Mouse (Mus musculus) MEL (cell line): ENCODE data around the gene Sh3yl1. TPM values are rescaled to one million over a fixed set of nuclear protein-coding genes. Genes with fewer than 3 reads are reported as not detected.

Experiments used
- DNase-seq: peaks from one replicate; pipeline ENCODE4 v3.0.0; 2011; ENCODE audit warnings: low read depth, low spot score
- H3K27ac ChIP-seq: 2 replicates; pipeline ENCODE4 v1.5.1; 2012; ENCODE audit warnings: low read depth, mild to moderate bottlenecking, control low read depth, low read length, moderate library complexity; ENCODE audit not compliant: control insufficient read depth
- H3K27me3 ChIP-seq, 2 experiments: fragments of 150-350 bp in 1 of 2; sonication (generic) in 1 of 2; 2 replicates each; pipeline ENCODE4 v1.6.1; 2012; ENCODE audit warnings: low read length in 2 of 2, mild to moderate bottlenecking in 2 of 2, improper control_type of control experiment in 1 of 2, moderate library complexity in 1 of 2; ENCODE audit not compliant: insufficient read depth in 2 of 2, control insufficient read depth in 1 of 2
- H3K36me3 ChIP-seq, 2 experiments: 2 replicates each; pipeline ENCODE4 v1.6.1; 2012 to 2014; ENCODE audit warnings: low read length in 2 of 2, improper control_type of control experiment in 1 of 2, inconsistent platforms in 1 of 2, mild to moderate bottlenecking in 1 of 2; ENCODE audit not compliant: insufficient read depth in 2 of 2, control insufficient read depth in 1 of 2
- H3K4me1 ChIP-seq, 2 experiments: fragments of 150-350 bp in 1 of 2; sonication (generic) in 1 of 2; 2 replicates each; pipeline ENCODE4 v1.6.1; 2012; ENCODE audit warnings: low read length in 2 of 2, improper control_type of control experiment in 1 of 2, mild to moderate bottlenecking in 1 of 2; ENCODE audit not compliant: insufficient read depth in 2 of 2, control insufficient read depth in 1 of 2
- H3K4me3 ChIP-seq, 2 experiments: fragments of 150-350 bp in 1 of 2; sonication (generic) in 1 of 2; 2 replicates each; pipeline ENCODE4 v1.5.1; 2012; ENCODE audit warnings: low read depth in 2 of 2, low read length in 2 of 2, mild to moderate bottlenecking in 2 of 2, moderate library complexity in 2 of 2, control low read depth in 1 of 2, improper control_type of control experiment in 1 of 2; ENCODE audit not compliant: control insufficient read depth in 1 of 2, insufficient read depth in 1 of 2
- H3K79me2 ChIP-seq: 2 replicates; pipeline ENCODE4 v1.6.1; 2012; ENCODE audit warnings: mild to moderate bottlenecking, low read length, moderate library complexity; ENCODE audit not compliant: control insufficient read depth, poor library complexity, insufficient read depth
- H3K9ac ChIP-seq: 2 replicates; pipeline ENCODE4 v1.6.1; 2012; ENCODE audit warnings: low read depth, mild to moderate bottlenecking, control low read depth, low read length, moderate library complexity; ENCODE audit not compliant: control insufficient read depth, poor library complexity, severe bottlenecking
- H3K9me3 ChIP-seq: fragments of 150-350 bp; sonication (generic); replicated peaks from 2 replicates; pipeline ENCODE4 v1.6.1; 2012; ENCODE audit warnings: mild to moderate bottlenecking, low read length, improper control_type of control experiment, moderate library complexity; ENCODE audit not compliant: insufficient read depth
- BHLHE40 ChIP-seq: IDR thresholded peaks from 2 replicates; pipeline ENCODE4 v1.6.1; 2012; ENCODE audit warnings: low read depth, mild to moderate bottlenecking, inconsistent platforms, low read length, improper control_type of control experiment, borderline replicate concordance
- CHD1 ChIP-seq: IDR thresholded peaks from 2 replicates; pipeline ENCODE4 v1.6.1; 2012; ENCODE audit warnings: low read depth, mild to moderate bottlenecking, inconsistent platforms, low read length, improper control_type of control experiment
- CHD2 ChIP-seq: IDR thresholded peaks from 2 replicates; pipeline ENCODE4 v1.6.1; 2011; ENCODE audit warnings: low read length, improper control_type of control experiment
- CTCF ChIP-seq, 3 experiments: IDR thresholded peaks in 2 of 3; conservative IDR thresholded peaks in 1 of 3; 2 replicates each; pipeline ENCODE4 v1.5.1; 2011 to 2012; ENCODE audit warnings: low read length in 3 of 3, low read depth in 2 of 3, mild to moderate bottlenecking in 2 of 3, improper control_type of control experiment in 1 of 3, inconsistent platforms in 1 of 3, mixed read lengths in 1 of 3, moderate library complexity in 1 of 3; ENCODE audit not compliant: control insufficient read depth in 1 of 3, insufficient read depth in 1 of 3, poor library complexity in 1 of 3, severe bottlenecking in 1 of 3
- E2F4 ChIP-seq: IDR thresholded peaks from 2 replicates; pipeline ENCODE4 v1.6.1; 2011; ENCODE audit warnings: low read depth, low read length, improper control_type of control experiment, borderline replicate concordance
- EP300 ChIP-seq, 2 experiments: IDR thresholded peaks; 2 replicates each; pipeline ENCODE4 v1.6.1; 2011; ENCODE audit warnings: improper control_type of control experiment in 2 of 2, low read length in 2 of 2, low read depth in 1 of 2, mild to moderate bottlenecking in 1 of 2
- ETS1 ChIP-seq: IDR thresholded peaks from 2 replicates; pipeline ENCODE4 v1.6.1; 2012; ENCODE audit warnings: low read depth, mild to moderate bottlenecking, inconsistent platforms, low read length, improper control_type of control experiment, moderate library complexity
- GABPA ChIP-seq: IDR thresholded peaks from 2 replicates; pipeline ENCODE4 v1.6.1; 2012; ENCODE audit warnings: low read depth, mild to moderate bottlenecking, inconsistent platforms, low read length, improper control_type of control experiment, moderate library complexity
- HCFC1 ChIP-seq: IDR thresholded peaks from 2 replicates; pipeline ENCODE4 v1.6.1; 2012; ENCODE audit warnings: low read depth, mild to moderate bottlenecking, inconsistent platforms, low read length, improper control_type of control experiment, moderate library complexity
- MAFK ChIP-seq: IDR thresholded peaks from 2 replicates; pipeline ENCODE4 v1.6.1; 2011; ENCODE audit warnings: low read depth, mild to moderate bottlenecking, low read length, improper control_type of control experiment, borderline replicate concordance
- MAZ ChIP-seq: IDR thresholded peaks from 2 replicates; pipeline ENCODE4 v1.6.1; 2012; ENCODE audit warnings: low read depth, mild to moderate bottlenecking, inconsistent platforms, low read length, improper control_type of control experiment
- MEF2A ChIP-seq: IDR thresholded peaks from 2 replicates; pipeline ENCODE4 v1.6.1; 2014; ENCODE audit warnings: low read depth, mild to moderate bottlenecking, inconsistent platforms, low read length, improper control_type of control experiment; ENCODE audit not compliant: poor library complexity, insufficient replicate concordance, severe bottlenecking; ENCODE audit errors: extremely low read depth
- MYC ChIP-seq: IDR thresholded peaks from 2 replicates; pipeline ENCODE4 v1.6.1; 2011; ENCODE audit warnings: low read depth, mild to moderate bottlenecking, low read length, improper control_type of control experiment, moderate library complexity
- NELFE ChIP-seq: IDR thresholded peaks from 2 replicates; pipeline ENCODE4 v1.6.1; 2011; ENCODE audit warnings: low read depth, low read length, improper control_type of control experiment
- POLR2AphosphoS2 ChIP-seq: IDR thresholded peaks from 2 replicates; pipeline ENCODE4 v1.6.1; 2011; ENCODE audit warnings: low read length, improper control_type of control experiment
- POLR2AphosphoS5 ChIP-seq: IDR thresholded peaks from 2 replicates; pipeline ENCODE4 v1.6.1; 2012; ENCODE audit warnings: low read depth, borderline replicate concordance, mild to moderate bottlenecking, inconsistent platforms, low read length, moderate library complexity, mixed read lengths
- RAD21 ChIP-seq: IDR thresholded peaks from 2 replicates; pipeline ENCODE4 v1.6.1; 2011; ENCODE audit warnings: mild to moderate bottlenecking, low read depth, low read length, improper control_type of control experiment
- SIN3A ChIP-seq: IDR thresholded peaks from 2 replicates; pipeline ENCODE4 v1.6.1; 2012; ENCODE audit warnings: low read length, improper control_type of control experiment, inconsistent platforms
- SMC3 ChIP-seq: IDR thresholded peaks from 2 replicates; pipeline ENCODE4 v1.6.1; 2011; ENCODE audit warnings: low read depth, low read length, improper control_type of control experiment
- TAL1 ChIP-seq: IDR thresholded peaks from 2 replicates; pipeline ENCODE4 v1.6.1; 2012; ENCODE audit warnings: mild to moderate bottlenecking, inconsistent platforms, low read length, moderate library complexity, mixed read lengths
- TCF12 ChIP-seq: IDR thresholded peaks from 2 replicates; pipeline ENCODE4 v1.6.1; 2014; ENCODE audit warnings: low read depth, mild to moderate bottlenecking, inconsistent platforms, low read length, improper control_type of control experiment, moderate library complexity
- USF1 ChIP-seq: IDR thresholded peaks from 2 replicates; pipeline ENCODE4 v1.6.1; 2014; ENCODE audit warnings: low read depth, mild to moderate bottlenecking, inconsistent platforms, low read length, improper control_type of control experiment, moderate library complexity
- USF2 ChIP-seq, 2 experiments: IDR thresholded peaks; 2 replicates each; pipeline ENCODE4 v1.6.1; 2011 to 2012; ENCODE audit warnings: improper control_type of control experiment in 2 of 2, low read length in 2 of 2, borderline replicate concordance in 1 of 2, inconsistent platforms in 1 of 2, low read depth in 1 of 2, mild to moderate bottlenecking in 1 of 2; ENCODE audit not compliant: insufficient read depth in 1 of 2
- ZC3H11A ChIP-seq: IDR thresholded peaks from 2 replicates; pipeline ENCODE4 v1.6.1; 2012; ENCODE audit warnings: low read depth, mild to moderate bottlenecking, inconsistent platforms, low read length, improper control_type of control experiment
- ZMIZ1 ChIP-seq: IDR thresholded peaks from 2 replicates; pipeline ENCODE4 v1.6.1; 2012; ENCODE audit warnings: low read depth, mild to moderate bottlenecking, inconsistent platforms, low read length, improper control_type of control experiment, moderate library complexity
- polyA plus RNA-seq, 2 experiments: library from polyadenylated mRNA; stranded (reverse) in 1 of 2; unstranded in 1 of 2; fragments of >175 nt in 1 of 2; fragments of >200 nt in 1 of 2; gene quantifications; 2 replicates each; pipeline versions ENCODE4 v1.2.1 to v1.2.4; 2012; ENCODE audit warnings: low replicate concordance in 2 of 2, low read depth in 1 of 2; ENCODE audit not compliant: insufficient read length in 2 of 2, insufficient read depth in 1 of 2, missing spikeins in 1 of 2
- total RNA-seq: library from RNA; depleted of rRNA; stranded (reverse); fragments of 300-350 nt; gene quantifications from 2 replicates; pipeline ENCODE4 v1.2.3, GENCODE M21; 2012

The Sh3yl1 gene
- total and polyA plus RNA-seq, 3 experiments: 3.3 to 5.2 TPM; not detected in 1

DNA sequence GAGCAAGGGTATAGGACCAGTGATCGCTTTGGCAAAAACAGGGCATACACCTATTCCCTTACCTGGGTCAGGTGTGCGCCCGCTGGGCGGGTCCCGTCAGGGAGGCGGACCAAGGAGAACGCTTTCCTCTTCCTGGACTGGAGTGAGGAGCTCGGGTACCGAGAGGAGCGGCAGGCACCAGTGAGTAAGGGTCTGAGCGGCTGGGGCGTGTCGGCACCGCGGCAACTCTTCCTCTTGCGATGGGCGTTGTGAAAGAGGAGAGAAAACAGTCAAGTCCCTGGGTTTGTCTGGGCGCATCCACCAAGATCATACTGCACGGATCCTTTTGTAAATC lies 547 bp downstream of the Sh3yl1 start:
- peak; percentile 34 for DNase-seq
- TF ChIP-seq SIN3A: no peak
- TF ChIP-seq ZMIZ1: no peak
- TF ChIP-seq CHD2: no peak
- TF ChIP-seq E2F4: no peak
- no peak for TF ChIP-seq CTCF (IDR thresholded peaks at IDR 0.05 in 2 of 3, conservative IDR thresholded peaks at IDR 0.05 in 1 of 3; ENCODE audit: control insufficient read depth in 1 of 3, insufficient read depth in 1 of 3, low read depth in 2 of 3, low read length in 3 of 3, poor library complexity in 1 of 3, severe bottlenecking in 1 of 3)
- no peak for TF ChIP-seq NELFE
- no peak for TF ChIP-seq ETS1
- no peak for TF ChIP-seq USF2 (IDR thresholded peaks at IDR 0.05; ENCODE audit: borderline replicate concordance in 1 of 2, insufficient read depth in 1 of 2, low read depth in 1 of 2, low read length in 2 of 2)
- no peak for TF ChIP-seq POLR2AphosphoS2
- no peak for TF ChIP-seq GABPA
- no peak for TF ChIP-seq HCFC1
- TF ChIP-seq MEF2A: no peak
- no peak for TF ChIP-seq BHLHE40
- TF ChIP-seq, all 39 proteins: peak for 0
- no peak overlapping the region for H3K27ac ChIP-seq

DNA sequence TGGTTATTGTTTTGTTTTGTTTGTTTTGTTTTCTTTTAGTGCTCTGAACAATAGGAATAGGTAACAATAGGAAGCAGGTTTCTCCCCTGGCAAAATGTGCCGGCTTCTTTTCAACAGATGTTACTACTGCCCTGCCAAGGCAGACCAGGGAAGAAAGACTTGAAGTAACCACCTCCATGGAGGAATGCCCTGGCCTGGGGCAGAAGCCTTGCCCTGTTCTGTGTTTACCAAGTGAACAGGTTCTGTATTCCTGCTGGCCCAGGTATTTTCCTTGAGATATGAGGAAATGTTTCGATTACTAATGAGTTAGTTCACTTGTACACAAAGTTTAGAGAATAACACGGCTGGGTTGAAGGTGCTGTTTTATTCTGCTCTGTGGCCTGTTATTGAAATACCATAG lies 1.4 kb downstream of the Sh3yl1 start:
- no peak overlapping the region for H3K9ac ChIP-seq
- H3K27ac ChIP-seq: no peak overlapping the region
- no peaks in the 10 kb centered on the region for H3K9me3 ChIP-seq
- H3K4me3 ChIP-seq: no peak overlapping the region
- H3K4me1 ChIP-seq: peaks cover 0 to 13% of the 10 kb centered on the region in 2 experiments; a peak in 3 of 4 replicates
- no peak for DNase-seq
- H3K27me3 ChIP-seq: no peaks in the 10 kb centered on the region
- TF ChIP-seq ZMIZ1: no peak
- no peak for TF ChIP-seq POLR2AphosphoS5
- TF ChIP-seq ZC3H11A: no peak
- TF ChIP-seq MAZ: no peak
- no peak for TF ChIP-seq MAFK
- no peak for TF ChIP-seq TAL1
- TF ChIP-seq TCF12: no peak
- no peak for TF ChIP-seq USF1
- no peak for TF ChIP-seq CHD2
- no peak for TF ChIP-seq CHD1
- TF ChIP-seq MYC: no peak
- no peak for TF ChIP-seq RAD21
- TF ChIP-seq EP300 (IDR thresholded peaks at IDR 0.05; ENCODE audit: low read depth in 1 of 2, low read length in 2 of 2): no peak
- TF ChIP-seq SMC3: no peak
- peaks cover 0 to 17% of the 10 kb centered on the region in 2 experiments; a peak in 3 of 4 replicates for H3K36me3 ChIP-seq
- peaks cover 19% of the 10 kb centered on the region for H3K79me2 ChIP-seq

More for the DNA sequence above, 547 bp downstream of the Sh3yl1 start:
- Histone ChIP-seq H3K36me3 (peaks cover 0 to 17% of the 10 kb centered on the region in 2 experiments; a peak in 3 of 4 replicates), H3K79me2 (peaks cover 19% of the 10 kb centered on the region), H3K9me3 (no peaks in the 10 kb centered on the region), H3K4me3 (peak overlapping the region; percentile 73 to 100), H3K4me1 (peaks cover 0 to 13% of the 10 kb centered on the region in 2 experiments; a peak in 3 of 4 replicates), H3K9ac (peak overlapping the region; percentile 55; the same call in 1 of the 2 replicates), H3K27me3 (no peaks in the 10 kb centered on the region)
